Mouse (Mus musculus): ENCODE results near the gene Gltpd2. TPM values are rescaled to one million over a fixed set of nuclear protein-coding genes. Genes with fewer than 3 reads are reported as not detected.

Gene Gltpd2
- polyA plus RNA-seq, 1 experiment from 2014 or later = 0.26 TPM

Other genes starting within 250 kb of the Gltpd2 start
- gene Alox12e, start 196.6 kb upstream of the Gltpd2 start, polyA plus RNA-seq (2015; fragmentation: Nextera tagmentation; extraction: Ambion mirVana) = 0.08 TPM in 1 of 2 replicates, not detected in the other
- not detected in 2 replicates for gene Alox15, start 167.2 kb upstream of the Gltpd2 start, polyA plus RNA-seq (2015; fragmentation: Nextera tagmentation; extraction: Ambion mirVana)
- gene Pelp1, start 109.2 kb upstream of the Gltpd2 start, polyA plus RNA-seq (2015; fragmentation: Nextera tagmentation; extraction: Ambion mirVana) = 30.7 and 33.6 TPM in 2 replicates
- gene Arrb2, start 86.6 kb upstream of the Gltpd2 start, polyA plus RNA-seq (2015; fragmentation: Nextera tagmentation; extraction: Ambion mirVana) = 50.3 and 57.5 TPM in 2 replicates
- 45.6 and 49.2 TPM in 2 replicates for gene Med11, start 67.3 kb upstream of the Gltpd2 start, polyA plus RNA-seq (2015; fragmentation: Nextera tagmentation; extraction: Ambion mirVana)
- gene Zmynd15, start 59.8 kb upstream of the Gltpd2 start, polyA plus RNA-seq (2015; fragmentation: Nextera tagmentation; extraction: Ambion mirVana) = 0.77 and 0.90 TPM in 2 replicates
- 5.2 and 6.1 TPM in 2 replicates for gene Cxcl16, start 59.2 kb upstream of the Gltpd2 start, polyA plus RNA-seq (2015; fragmentation: Nextera tagmentation; extraction: Ambion mirVana)
- gene Tm4sf5, start 14.0 kb upstream of the Gltpd2 start, polyA plus RNA-seq (2015; fragmentation: Nextera tagmentation; extraction: Ambion mirVana) = 3.4 and 4.0 TPM in 2 replicates
- 0.42 TPM in 1 of 2 replicates, not detected in the other for gene Vmo1, start 4.6 kb upstream of the Gltpd2 start, polyA plus RNA-seq (2015; fragmentation: Nextera tagmentation; extraction: Ambion mirVana)
- 763 and 792 TPM in 2 replicates for gene Psmb6, start 6.2 kb downstream of the Gltpd2 start, polyA plus RNA-seq (2015; fragmentation: Nextera tagmentation; extraction: Ambion mirVana)
- gene Gm40193, start 13.7 kb downstream of the Gltpd2 start, polyA plus RNA-seq (2015; fragmentation: Nextera tagmentation; extraction: Ambion mirVana) = not detected in 2 replicates
- 17.3 and 20.4 TPM in 2 replicates for gene Pld2, start 20.9 kb downstream of the Gltpd2 start, polyA plus RNA-seq (2015; fragmentation: Nextera tagmentation; extraction: Ambion mirVana)
- gene Mink1, start 43.7 kb downstream of the Gltpd2 start, polyA plus RNA-seq (2015; fragmentation: Nextera tagmentation; extraction: Ambion mirVana) = 18.1 and 20.5 TPM in 2 replicates
- not detected in 2 replicates for gene 4930544D05Rik, start 96.7 kb downstream of the Gltpd2 start, polyA plus RNA-seq (2015; fragmentation: Nextera tagmentation; extraction: Ambion mirVana)
- 0.24 and 0.51 TPM in 2 replicates for gene Chrne, start 100.0 kb downstream of the Gltpd2 start, polyA plus RNA-seq (2015; fragmentation: Nextera tagmentation; extraction: Ambion mirVana)
- gene Gp1ba, start 119.9 kb downstream of the Gltpd2 start, polyA plus RNA-seq (2015; fragmentation: Nextera tagmentation; extraction: Ambion mirVana) = 0.24 and 0.38 TPM in 2 replicates
- 94.8 and 109 TPM in 2 replicates for gene Rnf167, start 128.0 kb downstream of the Gltpd2 start, polyA plus RNA-seq (2015; fragmentation: Nextera tagmentation; extraction: Ambion mirVana)
- gene Slc25a11, start 128.3 kb downstream of the Gltpd2 start, polyA plus RNA-seq (2015; fragmentation: Nextera tagmentation; extraction: Ambion mirVana) = 167 and 176 TPM in 2 replicates
- gene Pfn1, start 135.4 kb downstream of the Gltpd2 start, polyA plus RNA-seq (2015; fragmentation: Nextera tagmentation; extraction: Ambion mirVana) = 722 and 792 TPM in 2 replicates
- gene Eno3, start 138.0 kb downstream of the Gltpd2 start, polyA plus RNA-seq (2015; fragmentation: Nextera tagmentation; extraction: Ambion mirVana) = 6.7 and 8.7 TPM in 2 replicates
- 152 and 164 TPM in 2 replicates for gene Spag7, start 150.2 kb downstream of the Gltpd2 start, polyA plus RNA-seq (2015; fragmentation: Nextera tagmentation; extraction: Ambion mirVana)
- 23.4 and 27.5 TPM in 2 replicates for gene Camta2, start 168.9 kb downstream of the Gltpd2 start, polyA plus RNA-seq (2015; fragmentation: Nextera tagmentation; extraction: Ambion mirVana)
- 1.8 and 1.9 TPM in 2 replicates for gene Inca1, start 181.0 kb downstream of the Gltpd2 start, polyA plus RNA-seq (2015; fragmentation: Nextera tagmentation; extraction: Ambion mirVana)
- 1.7 and 1.9 TPM in 2 replicates for gene Kif1c, start 181.4 kb downstream of the Gltpd2 start, polyA plus RNA-seq (2015; fragmentation: Nextera tagmentation; extraction: Ambion mirVana)
- gene Zfp3, start 245.0 kb downstream of the Gltpd2 start, polyA plus RNA-seq (2015; fragmentation: Nextera tagmentation; extraction: Ambion mirVana) = 15.8 and 16.1 TPM in 2 replicates